Mouse (Mus musculus): ENCODE data around the gene Ppp1r10. TPM values are rescaled to one million over a fixed set of nuclear protein-coding genes. Genes with fewer than 3 reads are reported as not detected.
A peak's percentile ranks its signal among the peaks of the same experiment; 100 is the strongest.

Gene Ppp1r10
- polyA plus RNA-seq, 1 experiment = 58.7 TPM

DNA sequence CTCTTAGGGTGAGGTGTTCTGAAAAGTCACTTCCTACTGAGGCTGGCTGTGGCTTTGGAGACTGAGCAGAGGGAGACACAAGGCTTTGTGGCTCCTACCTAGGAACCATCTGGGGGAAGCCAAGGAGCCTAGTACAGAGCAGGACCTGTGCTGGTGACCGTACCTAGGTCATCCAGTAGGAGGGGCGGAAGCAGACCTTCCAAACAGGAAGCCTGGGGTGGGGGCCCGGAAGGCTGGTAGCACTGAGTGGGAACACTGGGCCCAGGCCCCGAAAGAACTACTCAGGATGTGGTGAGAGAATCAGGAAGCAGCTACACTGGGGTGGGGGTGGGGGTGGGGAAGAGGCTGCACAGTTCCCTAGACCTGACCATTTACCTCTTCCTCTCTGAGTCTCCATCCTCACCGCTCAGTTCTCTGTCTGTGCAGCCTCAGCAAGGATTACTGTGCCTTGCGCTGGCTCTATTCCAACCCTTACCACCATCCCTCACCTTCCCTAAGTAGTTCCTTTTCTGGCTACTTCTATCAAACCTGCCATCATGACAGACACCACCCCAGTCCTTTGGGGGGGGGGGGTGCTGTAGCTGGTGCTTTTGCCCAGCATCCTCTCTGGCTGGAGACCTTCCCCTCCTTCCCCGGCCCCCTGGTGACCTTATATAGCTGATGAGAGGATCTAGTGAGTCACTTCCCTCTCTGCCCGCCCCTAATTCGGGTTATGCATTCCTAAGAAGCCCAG, 45.9 kb upstream of the Ppp1r10 start:
- H3K4me1 ChIP-seq (ENCODE audit: control insufficient read depth, insufficient read depth, low read length) = peaks cover 2% of the 10 kb centered on the region
- peak overlapping the region; percentile 31 for H3K4me3 ChIP-seq (ENCODE audit: low read depth, low read length)
- peak overlapping the region; percentile 94 for H3K27ac ChIP-seq (ENCODE audit: insufficient read depth, low read length)
- H3K9ac ChIP-seq (ENCODE audit: low read depth, poor library complexity, severe bottlenecking) = peak overlapping the region; percentile 20; the same call in 1 of the 2 replicates
- H3K9me3 ChIP-seq (replicated peaks; ENCODE audit: control insufficient read depth, insufficient read depth, low read length, poor library complexity, severe bottlenecking) = no peaks in the 10 kb centered on the region
- TF ChIP-seq POLR2A (IDR thresholded peaks at IDR 0.05; ENCODE audit: insufficient read depth, low read length) (no peak), CTCF (IDR thresholded peaks at IDR 0.05; ENCODE audit: low read depth, low read length) (no peak), EP300 (IDR thresholded peaks at IDR 0.05; ENCODE audit: insufficient read depth, low read depth, low read length) (no peak)
- H3K36me3 ChIP-seq (ENCODE audit: control insufficient read depth, insufficient read depth, low read length, poor library complexity, severe bottlenecking) = 0 out of 2 replicates have a peak, but pooled peaks cover 3% of the 10 kb centered on the region
- no peaks in the 10 kb centered on the region for H3K27me3 ChIP-seq (ENCODE audit: control insufficient read depth, insufficient read depth, low read length, poor library complexity, severe bottlenecking)

DNA sequence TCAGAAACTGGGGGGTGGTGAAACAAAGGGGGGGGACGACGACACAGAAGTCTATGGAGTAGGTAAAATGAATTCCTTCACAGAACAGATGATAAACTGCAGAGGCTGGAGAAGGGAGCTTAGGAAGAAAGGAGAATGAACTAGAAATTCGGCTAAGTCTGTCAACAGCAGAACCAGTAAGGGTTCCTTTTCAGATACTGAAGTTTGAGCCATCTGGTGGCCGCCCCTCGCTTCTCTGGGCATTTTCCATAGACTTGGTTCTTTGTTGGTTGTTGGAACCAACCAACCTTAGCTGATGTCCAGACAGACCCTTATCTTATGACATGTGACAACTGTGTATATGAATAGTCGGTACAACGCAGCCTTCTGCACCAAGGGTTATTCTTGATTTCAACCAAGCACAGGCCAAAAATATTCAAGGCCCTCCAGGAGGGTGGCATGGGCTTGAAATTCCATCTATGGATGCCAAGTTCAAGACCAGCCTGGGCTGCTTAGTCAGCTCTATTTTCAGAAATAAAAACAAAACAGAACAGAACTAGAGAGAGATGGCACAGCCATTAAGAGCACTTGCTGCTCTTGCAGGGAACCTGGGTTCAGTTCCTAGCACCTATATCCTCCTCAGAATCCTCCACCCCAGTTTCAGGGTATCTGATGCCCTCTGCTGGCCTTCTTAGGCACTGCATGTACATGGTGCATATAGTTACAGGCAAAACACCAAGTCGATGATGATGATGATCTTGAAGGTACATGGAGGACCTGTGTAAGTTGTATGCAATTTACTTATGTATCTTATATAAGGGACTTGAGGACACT, 45.1 kb upstream of the Ppp1r10 start:
- 0 out of 2 replicates have a peak overlapping the region, but pooled peaks have one; percentile 20 for H3K9ac ChIP-seq (ENCODE audit: low read depth, poor library complexity, severe bottlenecking)
- 0 out of 2 replicates have a peak overlapping the region, but pooled peaks have one; percentile 31 for H3K4me3 ChIP-seq (ENCODE audit: low read depth, low read length)
- H3K4me1 ChIP-seq (ENCODE audit: control insufficient read depth, insufficient read depth, low read length) = peaks cover 2% of the 10 kb centered on the region
- H3K27me3 ChIP-seq (ENCODE audit: control insufficient read depth, insufficient read depth, low read length, poor library complexity, severe bottlenecking) = no peaks in the 10 kb centered on the region
- no peaks in the 10 kb centered on the region for H3K9me3 ChIP-seq (replicated peaks; ENCODE audit: control insufficient read depth, insufficient read depth, low read length, poor library complexity, severe bottlenecking)
- no peak for TF ChIP-seq POLR2A (IDR thresholded peaks at IDR 0.05; ENCODE audit: insufficient read depth, low read length)
- no peak for TF ChIP-seq EP300 (IDR thresholded peaks at IDR 0.05; ENCODE audit: insufficient read depth, low read depth, low read length)
- TF ChIP-seq CTCF (IDR thresholded peaks at IDR 0.05; ENCODE audit: low read depth, low read length) = peak; percentile 42
- 0 out of 2 replicates have a peak, but pooled peaks cover 3% of the 10 kb centered on the region for H3K36me3 ChIP-seq (ENCODE audit: control insufficient read depth, insufficient read depth, low read length, poor library complexity, severe bottlenecking)
- H3K27ac ChIP-seq (ENCODE audit: insufficient read depth, low read length) = peak overlapping the region; percentile 77

DNA sequence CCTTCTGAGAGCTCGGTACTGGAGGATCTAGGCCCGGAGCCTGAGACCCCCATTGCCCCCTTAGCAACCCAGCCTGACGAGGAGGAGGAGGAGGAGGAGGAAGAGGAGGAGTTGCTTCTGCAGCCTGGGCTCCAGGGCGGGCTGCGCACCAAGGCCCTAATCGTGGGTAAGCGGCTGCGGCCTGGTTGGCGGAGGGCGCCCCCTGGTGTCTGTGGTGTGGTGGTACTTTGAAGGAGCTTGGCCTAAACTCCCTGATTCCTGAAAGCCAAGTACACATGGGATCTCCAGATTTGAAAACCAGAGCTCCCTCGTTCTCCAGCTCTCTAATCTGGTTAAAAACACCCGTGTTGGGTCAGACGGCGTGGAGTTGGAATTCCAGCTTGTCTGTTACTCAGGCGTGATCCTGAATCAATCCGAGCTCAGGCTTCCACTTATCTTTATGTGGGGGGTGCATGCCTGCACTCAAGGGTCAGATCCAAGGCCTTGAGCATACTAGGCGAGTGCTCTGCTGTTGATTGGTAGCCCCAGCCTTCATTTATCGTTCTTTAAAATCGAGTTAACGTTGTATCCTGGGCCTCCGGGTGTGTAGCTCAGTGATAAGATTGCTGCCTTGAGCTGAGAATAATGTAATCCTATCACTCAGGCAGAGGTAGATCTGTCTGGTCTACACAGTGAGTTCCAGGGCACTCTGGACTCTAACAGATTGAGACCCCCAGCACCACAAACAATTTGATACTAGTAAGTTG, 42.3 kb upstream of the Ppp1r10 start:
- Histone ChIP-seq H3K27me3 (ENCODE audit: control insufficient read depth, insufficient read depth, low read length, poor library complexity, severe bottlenecking) (no peaks in the 10 kb centered on the region), H3K36me3 (ENCODE audit: control insufficient read depth, insufficient read depth, low read length, poor library complexity, severe bottlenecking) (0 out of 2 replicates have a peak, but pooled peaks cover 3% of the 10 kb centered on the region), H3K9me3 (replicated peaks; ENCODE audit: control insufficient read depth, insufficient read depth, low read length, poor library complexity, severe bottlenecking) (no peaks in the 10 kb centered on the region), H3K4me1 (ENCODE audit: control insufficient read depth, insufficient read depth, low read length) (peaks cover 2% of the 10 kb centered on the region), H3K27ac (ENCODE audit: insufficient read depth, low read length) (no peak overlapping the region), H3K4me3 (ENCODE audit: low read depth, low read length) (no peak overlapping the region), H3K9ac (ENCODE audit: low read depth, poor library complexity, severe bottlenecking) (peak overlapping the region; percentile 2; the same call in 1 of the 2 replicates)
- TF ChIP-seq CTCF (IDR thresholded peaks at IDR 0.05; ENCODE audit: low read depth, low read length) (peak; percentile 90), EP300 (IDR thresholded peaks at IDR 0.05; ENCODE audit: insufficient read depth, low read depth, low read length) (no peak)

- no peak overlapping the region for H3K27ac ChIP-seq (ENCODE audit: insufficient read depth, low read length)
- H3K36me3 ChIP-seq (ENCODE audit: control insufficient read depth, insufficient read depth, low read length, poor library complexity, severe bottlenecking) = 0 out of 2 replicates have a peak, but pooled peaks cover 3% of the 10 kb centered on the region
- H3K27me3 ChIP-seq (ENCODE audit: control insufficient read depth, insufficient read depth, low read length, poor library complexity, severe bottlenecking) = no peaks in the 10 kb centered on the region
- H3K9ac ChIP-seq (ENCODE audit: low read depth, poor library complexity, severe bottlenecking) = no peak overlapping the region
- H3K9me3 ChIP-seq (replicated peaks; ENCODE audit: control insufficient read depth, insufficient read depth, low read length, poor library complexity, severe bottlenecking) = no peaks in the 10 kb centered on the region
- H3K4me1 ChIP-seq (ENCODE audit: control insufficient read depth, insufficient read depth, low read length) = peaks cover 2% of the 10 kb centered on the region
- H3K4me3 ChIP-seq (ENCODE audit: low read depth, low read length) = no peak overlapping the region
- TF ChIP-seq EP300 (IDR thresholded peaks at IDR 0.05; ENCODE audit: insufficient read depth, low read depth, low read length) (no peak), POLR2A (IDR thresholded peaks at IDR 0.05; ENCODE audit: insufficient read depth, low read length) (no peak), CTCF (IDR thresholded peaks at IDR 0.05; ENCODE audit: low read depth, low read length) (no peak)
Observed at GRCm38 (mm10) chr17:35874721-35875120, 41.5 kb upstream of the Ppp1r10 start.

GRCm38 (mm10) chr17:35879245-35880057, 36.8 kb upstream of the Ppp1r10 start, which contains the start of gene Dhx16:
TSS of gene Dhx16 (plus strand) at chr17:35879819.
- Histone ChIP-seq H3K27me3 (ENCODE audit: control insufficient read depth, insufficient read depth, low read length, poor library complexity, severe bottlenecking) (no peaks in the 10 kb centered on the region), H3K27ac (ENCODE audit: insufficient read depth, low read length) (no peak within 1 kb of the TSS), H3K36me3 (ENCODE audit: control insufficient read depth, insufficient read depth, low read length, poor library complexity, severe bottlenecking) (peaks cover 11% of the 10 kb centered on the region), H3K9me3 (replicated peaks; ENCODE audit: control insufficient read depth, insufficient read depth, low read length, poor library complexity, severe bottlenecking) (no peaks in the 10 kb centered on the region), H3K4me3 (ENCODE audit: low read depth, low read length) (peak within 1 kb of the TSS; percentile 78), H3K4me1 (ENCODE audit: control insufficient read depth, insufficient read depth, low read length) (peaks cover 2% of the 10 kb centered on the region), H3K9ac (ENCODE audit: low read depth, poor library complexity, severe bottlenecking) (peak within 1 kb of the TSS; percentile 77)
- TF ChIP-seq EP300 (IDR thresholded peaks at IDR 0.05; ENCODE audit: insufficient read depth, low read depth, low read length) = 0 out of 2 replicates have a peak, but pooled peaks have one; percentile 62
- TF ChIP-seq POLR2A (IDR thresholded peaks at IDR 0.05; ENCODE audit: insufficient read depth, low read length) = no peak
- TF ChIP-seq CTCF (IDR thresholded peaks at IDR 0.05; ENCODE audit: low read depth, low read length) = peak; percentile 78

All from ES-Bruce4 (cell line).